Mouse (Mus musculus) fat pad, adult 2 months (tissue): ENCODE data around the gene Akt3.

Experiments used
- DNase-seq: peaks from one replicate; pipeline ENCODE4 v3.0.0-alpha.2; 2011; ENCODE audit warnings: low read depth, low spot score; ENCODE audit errors: extremely low read depth

Akt3 gene

GRCm38 (mm10) chr1:177190358-177190757, 67.6 kb downstream of the Akt3 start:
- DNase-seq: no peak

- DNase-seq: peak; percentile 2
Measured at GRCm38 (mm10) chr1:177188708-177189107, 69.3 kb downstream of the Akt3 start.

GRCm38 (mm10) chr1:177186751-177187150, 71.3 kb downstream of the Akt3 start:
- DNase-seq: no peak

GRCm38 (mm10) chr1:177179635-177180034, 78.4 kb downstream of the Akt3 start:
- no peak for DNase-seq

- DNase-seq: no peak
Measured at GRCm38 (mm10) chr1:177175436-177175835, 82.6 kb downstream of the Akt3 start.

- DNase-seq: no peak
Measured at GRCm38 (mm10) chr1:177171300-177171699, 86.7 kb downstream of the Akt3 start.

- no peak for DNase-seq
Measured at GRCm38 (mm10) chr1:177165789-177166188, 92.2 kb downstream of the Akt3 start.

GRCm38 (mm10) chr1:177165336-177165735, 92.7 kb downstream of the Akt3 start:
- no peak for DNase-seq

DNA sequence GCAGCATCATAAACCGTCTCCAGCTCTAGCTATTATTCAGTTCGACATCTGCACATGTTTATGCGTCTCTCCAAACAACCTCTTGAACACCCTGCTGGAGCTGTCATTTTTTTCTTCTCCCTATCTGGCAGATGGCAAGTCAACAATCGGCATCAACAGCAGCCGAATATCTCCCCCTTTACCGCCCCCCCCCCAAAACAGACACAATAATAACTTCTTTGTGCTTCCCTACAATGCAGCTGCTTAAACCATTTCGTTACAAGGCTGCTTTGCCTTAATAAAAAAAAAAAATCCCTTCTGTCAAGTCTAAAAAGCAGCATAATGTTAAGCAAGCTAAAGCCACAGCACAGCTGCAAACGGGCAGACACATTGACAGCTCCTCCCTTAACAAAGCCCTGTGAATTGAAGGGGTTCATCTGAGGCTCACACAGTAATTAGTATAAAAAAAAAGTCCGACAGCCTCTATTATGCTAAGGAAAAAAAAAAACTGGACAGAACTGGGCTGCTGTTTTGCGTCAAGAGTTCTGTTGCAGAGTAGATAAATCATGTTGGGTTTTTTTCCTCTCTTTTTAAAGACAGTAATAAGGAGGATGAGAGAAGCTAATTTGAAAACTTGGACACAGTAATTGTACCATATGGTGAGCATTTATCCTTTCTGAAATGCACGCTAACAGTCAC, 107.5 kb downstream of the Akt3 start:
- no peak for DNase-seq

DNA sequence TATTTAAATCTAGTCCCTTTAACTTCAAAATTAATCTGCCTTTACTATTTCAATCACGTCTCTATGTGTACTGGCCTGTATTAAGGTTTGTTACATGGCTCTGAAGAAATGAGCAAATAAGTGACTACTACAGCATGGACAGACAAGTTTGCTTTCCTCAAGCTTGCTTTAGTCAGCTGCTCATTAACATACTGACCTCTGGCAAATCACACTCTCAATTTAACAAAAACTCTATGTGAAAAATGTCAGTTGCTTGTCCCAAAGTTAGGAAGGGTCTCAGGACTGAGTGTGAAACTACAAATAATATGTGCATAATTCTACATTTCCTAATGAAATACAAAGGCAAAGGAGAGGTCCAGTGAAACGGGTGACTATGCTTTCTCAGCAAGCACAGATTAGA, 109.3 kb downstream of the Akt3 start:
- no peak for DNase-seq

DNA sequence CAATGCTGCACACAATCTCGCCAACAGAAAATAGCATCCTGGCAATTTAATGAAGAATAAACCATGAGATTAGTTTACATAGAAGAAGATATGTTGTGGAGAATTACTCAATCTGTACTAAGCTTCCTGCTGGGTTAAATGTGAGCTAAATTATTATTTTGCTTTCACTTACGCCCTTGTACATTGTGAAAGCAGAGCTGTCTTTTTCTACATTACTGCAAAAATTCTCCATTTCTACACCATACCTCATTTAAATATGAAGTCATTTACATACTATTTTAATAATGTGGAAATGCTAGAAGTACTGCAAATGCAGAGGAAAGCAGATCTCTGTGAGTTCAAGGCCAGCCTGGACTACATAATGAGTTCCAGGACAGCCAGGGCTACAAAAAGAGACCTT, 116.5 kb downstream of the Akt3 start:
- DNase-seq: no peak

DNA sequence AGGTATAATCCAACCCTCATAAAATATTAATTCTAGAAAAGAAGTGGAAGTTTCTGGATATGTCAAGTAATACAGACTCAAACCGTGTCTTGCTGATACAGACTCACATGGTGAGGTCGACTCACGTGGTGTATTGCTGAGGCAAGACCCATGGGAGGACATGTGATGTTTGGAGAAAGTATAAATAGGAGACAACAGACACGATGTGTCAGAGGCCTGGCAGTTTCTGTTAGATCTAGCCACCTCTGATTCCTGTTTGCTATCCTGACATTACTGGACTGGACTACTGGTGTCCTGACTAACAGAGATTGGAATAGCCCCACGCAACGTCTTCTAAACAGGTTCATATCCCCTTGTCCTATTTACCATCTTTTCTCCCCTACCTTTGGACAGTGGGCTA, 118.4 kb downstream of the Akt3 start:
- no peak for DNase-seq

DNA sequence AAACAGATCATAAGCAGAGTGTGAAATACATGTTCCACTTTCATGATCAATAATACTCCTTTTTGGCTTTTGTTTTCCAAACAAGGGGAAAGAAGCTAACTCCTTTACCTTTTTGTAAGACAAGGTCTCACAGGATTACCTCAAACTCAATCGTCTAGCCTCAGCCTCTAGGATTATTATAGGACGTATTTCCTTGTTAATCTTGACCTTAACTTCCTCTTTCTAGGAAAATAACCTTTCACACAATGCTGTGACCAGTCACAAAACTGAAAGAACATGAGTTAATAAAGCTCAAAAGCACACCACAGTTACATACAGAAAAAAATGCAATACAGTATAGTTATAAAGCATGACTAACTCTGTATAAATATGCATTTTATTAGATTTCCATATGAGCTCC, 126.5 kb downstream of the Akt3 start:
- no peak for DNase-seq

DNA sequence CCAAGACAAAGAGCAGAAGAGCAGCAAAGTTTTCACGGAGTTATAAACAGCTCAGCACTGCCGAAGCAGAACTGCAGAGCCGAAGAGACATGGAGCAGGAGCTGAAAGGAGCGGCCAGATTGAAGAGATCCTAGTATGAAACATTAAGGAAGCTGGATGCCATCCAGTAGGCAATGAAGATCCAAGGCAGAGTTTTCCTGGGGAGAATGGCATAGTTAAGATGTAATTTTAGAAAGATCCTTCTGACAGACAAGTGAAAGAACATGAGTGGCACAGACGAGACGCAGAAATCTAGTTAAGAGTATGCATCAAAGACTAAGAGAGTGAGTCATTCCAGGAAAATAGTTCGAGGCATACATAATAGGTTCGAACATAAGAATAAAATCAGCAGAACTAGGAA, 131.3 kb downstream of the Akt3 start:
- no peak for DNase-seq

GRCm38 (mm10) chr1:177110665-177111271, 147.2 kb downstream of the Akt3 start:
- DNase-seq: no peak

- DNase-seq: no peak
Measured at GRCm38 (mm10) chr1:177090465-177090864, 167.5 kb downstream of the Akt3 start.

GRCm38 (mm10) chr1:177089515-177089914, 168.5 kb downstream of the Akt3 start:
- DNase-seq: no peak

GRCm38 (mm10) chr1:177089048-177089447, 169.0 kb downstream of the Akt3 start:
- no peak for DNase-seq

GRCm38 (mm10) chr1:177081957-177082645, 175.9 kb downstream of the Akt3 start:
- DNase-seq: no peak

DNA sequence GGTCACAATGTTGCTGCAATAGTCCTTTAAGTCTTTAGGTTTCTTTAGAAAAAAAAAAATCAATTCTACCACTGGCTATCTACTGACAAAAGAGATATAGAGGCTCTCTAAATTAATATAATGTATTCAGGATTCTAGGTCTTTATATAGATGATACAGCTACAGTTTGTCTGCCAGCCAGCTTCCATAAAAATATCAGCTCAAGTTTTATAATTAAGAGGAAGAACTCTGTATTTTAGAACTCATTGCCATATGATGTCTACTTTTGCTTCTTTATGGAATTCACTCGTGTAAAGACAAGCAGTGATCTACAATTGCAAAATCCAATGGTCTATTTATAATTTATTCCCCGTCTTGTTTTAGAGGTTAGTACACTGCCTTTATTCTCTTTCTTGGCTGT, 188.8 kb downstream of the Akt3 start:
- DNase-seq: no peak

GRCm38 (mm10) chr1:177067123-177067646, 190.8 kb downstream of the Akt3 start:
- no peak for DNase-seq

DNA sequence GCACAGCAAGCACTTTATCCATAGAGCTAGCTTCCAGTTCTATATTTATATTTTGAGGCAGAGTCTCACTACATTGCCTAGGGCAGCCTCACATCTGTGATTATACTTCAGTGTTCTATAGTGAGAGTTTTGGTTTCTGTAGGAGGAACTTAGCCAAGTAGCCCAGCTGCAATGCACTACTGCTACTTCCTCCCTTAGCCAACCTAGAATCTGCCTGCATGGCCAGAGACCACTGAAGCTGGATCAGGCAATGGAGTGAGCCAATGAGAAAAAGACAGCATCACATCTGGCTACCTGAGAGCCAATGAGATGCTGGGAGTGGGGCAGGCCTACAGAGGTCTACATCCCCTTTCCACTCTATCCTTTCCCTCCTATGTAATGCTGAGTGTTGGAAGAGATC, 192.3 kb downstream of the Akt3 start:
- no peak for DNase-seq
